Mouse (Mus musculus) lung, postnatal 10 days (tissue): Measurements from ENCODE around the gene Abcb10.
A peak's percentile ranks its signal among the peaks of the same experiment; 100 is the strongest.
"Not testable (repeated sequence)": the region's sequence is repeated elsewhere in the genome, so short reads cannot be mapped to it uniquely, and the experiment has no call there.

Experiments
- DNase-seq: peaks from one replicate; pipeline ENCODE4 v3.0.0; 2021

Gene Abcb10

DNA sequence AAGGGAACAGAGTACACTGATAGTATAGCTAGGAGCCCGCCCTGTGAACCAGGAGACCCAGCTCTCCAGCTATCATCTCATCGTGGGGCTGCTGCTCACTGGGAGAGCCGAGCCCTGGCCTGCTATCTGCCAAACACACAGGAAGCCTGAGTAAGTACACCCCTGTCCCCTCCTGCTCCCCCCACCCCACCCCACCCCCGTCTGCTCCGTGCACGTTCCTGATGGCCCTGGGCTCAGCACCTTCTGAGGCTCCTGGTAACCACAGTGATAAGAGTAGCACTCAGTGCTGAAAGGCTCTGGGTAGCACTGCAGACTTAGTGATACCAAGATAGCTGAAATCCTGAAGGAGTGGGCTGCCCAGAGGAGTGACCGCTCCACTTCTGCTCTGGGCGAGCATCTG lies 4.0 kb downstream of the Abcb10 start:
- no peak for DNase-seq

GRCm38 (mm10) chr8:123978166-123978838 lies 4.6 kb downstream of the Abcb10 start:
- DNase-seq, result peak; percentile 81

- no peak for DNase-seq
Measured at GRCm38 (mm10) chr8:123977499-123977898, 5.4 kb downstream of the Abcb10 start.

- DNase-seq, result no peak
Measured at GRCm38 (mm10) chr8:123973495-123973894, 9.4 kb downstream of the Abcb10 start.

DNA sequence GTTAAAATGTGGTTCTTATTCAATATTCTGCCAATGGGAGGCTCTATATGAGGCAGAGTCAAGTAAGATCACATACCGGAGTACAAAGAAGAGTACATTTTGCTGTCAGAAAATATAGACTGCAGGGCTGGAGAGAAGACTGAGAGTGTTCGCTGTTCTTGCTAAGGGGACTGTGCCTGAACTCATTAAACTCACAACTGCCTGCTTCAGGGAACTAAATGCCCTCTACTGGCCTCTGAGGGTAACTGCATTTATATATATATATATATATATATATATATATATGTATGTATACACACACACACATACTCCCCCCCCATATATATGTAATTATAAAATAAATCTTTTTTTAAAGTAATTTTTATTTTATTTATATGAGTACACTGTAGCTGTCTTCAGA lies 16.0 kb downstream of the Abcb10 start:
- DNase-seq, result no peak

GRCm38 (mm10) chr8:123961371-123961770 lies 21.6 kb downstream of the Abcb10 start:
- no peak for DNase-seq

- DNase-seq, result not testable (repeated sequence)
Measured at GRCm38 (mm10) chr8:123960556-123960955, 22.4 kb downstream of the Abcb10 start.

DNA sequence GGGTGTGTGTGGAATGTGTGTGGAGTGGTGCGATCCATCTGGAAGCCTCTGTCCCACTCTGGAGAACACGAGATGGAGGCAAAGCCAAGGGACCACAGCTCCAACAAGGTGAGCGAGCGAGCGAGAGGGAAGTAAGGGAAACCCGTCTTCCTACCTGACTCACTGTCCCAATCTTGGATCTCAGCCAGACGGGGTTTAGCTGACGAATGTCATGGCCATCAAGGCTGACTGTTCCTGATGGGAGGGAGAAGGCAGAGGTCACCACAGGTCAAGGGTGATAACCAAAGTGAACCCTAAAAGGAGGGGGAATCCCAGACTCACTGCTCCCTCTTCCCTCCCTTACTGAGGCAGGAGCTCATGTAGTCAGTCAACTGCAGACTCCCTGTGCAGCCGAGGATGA lies 22.9 kb downstream of the Abcb10 start:
- DNase-seq, result no peak

DNA sequence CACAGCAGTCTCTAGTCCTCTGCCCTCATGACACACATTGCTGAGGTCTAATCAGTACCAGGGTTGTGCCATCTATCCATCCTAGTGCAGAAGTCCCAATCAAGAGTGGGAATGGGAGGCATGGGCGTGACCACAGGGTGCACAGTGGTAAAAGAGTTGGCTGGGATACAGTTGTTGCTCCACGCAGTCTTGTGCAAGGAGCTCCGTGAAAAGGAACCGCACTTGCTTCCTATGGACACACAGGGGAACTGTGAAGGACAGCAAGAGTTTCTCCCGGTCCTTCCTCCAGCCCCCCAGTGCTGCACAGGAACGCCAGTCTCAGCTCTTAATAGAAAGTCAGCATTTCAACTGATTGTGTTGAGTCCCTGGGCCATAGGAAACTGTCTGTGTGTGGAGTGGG lies 23.4 kb downstream of the Abcb10 start:
- DNase-seq, result no peak

- DNase-seq, result peak; percentile 32
Measured at GRCm38 (mm10) chr8:123958130-123958529, 24.8 kb downstream of the Abcb10 start.

DNA sequence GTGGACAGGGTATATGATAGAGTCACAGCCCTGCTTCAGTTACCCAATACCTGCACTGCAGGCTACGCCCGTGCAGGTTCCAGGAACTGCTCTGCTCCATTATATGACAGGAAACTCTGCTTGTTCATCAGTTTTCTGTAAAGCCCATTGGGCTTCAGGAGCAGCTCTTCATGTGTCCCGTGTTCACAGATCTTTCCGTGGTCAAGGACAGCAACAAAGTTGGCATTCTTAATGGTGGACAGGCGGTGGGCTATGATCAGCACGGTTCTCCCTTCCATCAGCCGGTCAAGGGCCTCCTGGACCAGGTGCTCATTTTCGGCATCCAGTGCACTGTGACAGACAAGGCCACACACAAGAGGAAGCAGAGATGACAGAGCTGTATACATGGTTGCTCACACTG lies 28.7 kb downstream of the Abcb10 start:
- no peak for DNase-seq

DNA sequence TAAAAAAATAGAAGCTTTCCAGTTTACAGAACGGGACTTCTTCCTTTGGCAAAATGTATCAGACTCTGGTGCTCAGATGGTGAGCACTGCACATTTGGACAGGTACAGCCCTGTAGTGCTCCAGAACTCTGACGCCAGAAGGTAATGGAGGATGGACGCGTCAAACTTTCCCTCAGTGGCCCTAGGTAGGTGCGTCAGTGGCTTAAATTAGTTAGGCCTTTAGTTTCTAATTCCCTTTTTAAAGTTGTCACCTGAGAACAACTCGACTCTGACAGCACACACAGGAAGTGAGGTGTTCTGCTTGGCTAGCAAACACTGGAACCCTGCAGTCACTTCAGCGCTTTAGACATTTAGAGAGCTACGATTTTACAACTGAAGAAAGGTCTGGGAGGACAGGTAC lies 29.2 kb downstream of the Abcb10 start:
- no peak for DNase-seq

DNA sequence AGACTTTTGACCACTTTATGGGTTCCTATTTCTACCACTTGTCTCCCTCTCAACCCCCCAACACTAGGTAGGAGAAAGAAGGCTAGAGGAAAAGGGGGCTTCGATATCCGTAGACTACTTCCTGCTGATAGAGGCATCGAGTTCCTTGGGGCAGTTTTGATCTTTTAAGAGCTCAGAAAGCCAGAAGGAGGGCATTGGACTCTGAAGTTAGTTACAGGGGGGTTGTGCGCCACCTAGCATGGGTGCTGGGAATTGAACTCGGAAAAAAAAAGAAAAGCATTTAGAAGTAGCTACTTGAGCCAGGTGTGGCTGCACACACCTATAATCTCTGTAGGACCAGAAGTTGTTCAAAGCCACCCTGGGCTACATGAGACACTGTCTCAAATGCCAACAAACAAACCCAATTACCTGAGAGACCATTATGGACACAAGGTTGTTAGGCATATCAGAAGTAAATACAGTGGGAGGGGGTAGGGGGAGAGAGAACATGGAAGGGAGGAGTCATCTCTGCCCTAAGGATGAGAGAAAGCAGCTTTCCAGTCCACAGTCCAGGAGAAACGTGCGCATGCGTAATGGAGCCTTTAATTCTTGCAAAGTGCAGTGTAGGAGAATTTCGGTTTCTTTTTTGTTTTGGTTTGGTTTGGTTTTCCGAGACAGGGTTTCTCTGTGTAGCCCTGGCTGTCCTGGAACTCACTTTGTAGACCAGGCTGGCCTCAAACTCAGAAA lies 32.7 kb downstream of the Abcb10 start:
- peak; percentile 75 for DNase-seq

DNA sequence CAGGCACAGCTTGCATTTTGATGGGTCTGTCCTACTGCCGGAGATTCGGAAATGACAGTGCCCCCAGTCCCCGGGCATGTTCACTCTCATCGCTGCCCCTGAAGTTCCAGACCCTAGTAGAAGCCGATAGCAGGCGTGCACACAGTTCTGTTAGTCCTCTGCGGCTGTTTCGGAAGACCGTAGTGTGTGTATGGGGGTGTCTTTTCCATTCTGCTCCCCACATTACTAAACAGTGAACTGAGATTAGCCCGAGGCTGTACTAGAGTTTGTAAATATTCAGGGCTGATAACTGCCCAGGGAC lies 33.3 kb downstream of the Abcb10 start:
- DNase-seq, result no peak

- peak; percentile 100 for DNase-seq
Measured at GRCm38 (mm10) chr8:123948942-123949685, 33.8 kb downstream of the Abcb10 start, which contains the start of gene Nup133. Gene Nup133 (minus strand): TSS chr8:123949265.

- DNase-seq, result no peak
Measured at GRCm38 (mm10) chr8:123929026-123929425, 53.9 kb downstream of the Abcb10 start.

DNA sequence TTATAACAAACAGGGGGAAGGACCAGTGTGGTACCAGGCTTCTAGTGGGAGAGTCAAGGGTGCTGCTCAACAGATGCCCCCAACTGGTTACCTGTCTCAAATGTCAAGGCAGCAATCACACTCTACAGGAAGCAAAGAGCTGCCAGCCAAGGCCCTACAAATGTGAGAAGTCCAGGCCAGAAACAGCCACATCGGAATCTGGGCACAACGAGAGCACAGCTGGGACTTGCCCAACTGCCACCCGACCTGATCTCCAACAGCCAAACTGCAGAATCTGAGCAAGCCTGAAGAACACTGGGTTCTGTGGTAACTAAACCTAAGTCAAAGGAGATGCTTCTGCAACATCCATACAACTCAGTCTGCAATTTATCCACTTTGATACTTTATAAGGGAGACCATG lies 57.3 kb downstream of the Abcb10 start:
- no peak for DNase-seq

GRCm38 (mm10) chr8:123924719-123925118 lies 58.2 kb downstream of the Abcb10 start:
- peak; percentile 92 for DNase-seq

DNA sequence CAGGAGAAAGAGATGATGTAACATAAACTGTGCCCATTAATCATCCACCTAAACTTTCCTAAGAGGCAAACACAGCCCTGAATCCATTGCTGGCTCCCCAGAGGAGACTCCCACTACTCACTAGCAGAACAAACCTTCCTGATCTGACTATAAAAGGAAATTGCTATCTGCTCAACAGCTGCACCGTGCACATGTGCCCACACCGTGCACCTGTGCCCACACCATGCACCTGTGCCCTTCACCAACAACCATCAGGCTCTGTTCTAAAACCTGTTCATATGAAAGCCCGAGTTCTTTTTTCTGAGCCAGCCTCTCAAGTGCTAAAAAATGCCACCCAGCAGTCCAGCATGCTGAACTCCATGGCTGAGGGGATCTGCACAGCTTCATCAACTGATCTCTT lies 68.3 kb downstream of the Abcb10 start:
- no peak for DNase-seq

DNA sequence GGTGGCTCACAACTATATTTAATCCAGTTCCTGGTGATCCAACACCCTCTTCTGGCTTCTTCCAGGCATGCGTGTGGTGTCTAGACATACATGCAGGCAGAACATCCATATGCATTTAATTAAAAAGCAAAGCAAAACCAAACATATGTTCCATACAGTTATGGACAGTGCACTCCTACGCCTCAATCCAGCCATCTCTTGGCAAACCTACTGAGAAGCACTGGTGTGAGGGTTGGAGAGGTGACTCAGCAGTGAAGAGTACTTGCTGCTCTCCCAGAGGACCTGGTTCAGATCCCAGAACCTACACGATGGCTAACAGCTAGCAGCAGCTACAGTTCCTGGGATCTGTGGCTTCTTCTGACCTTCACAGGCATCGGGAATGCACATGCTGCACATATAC lies 70.7 kb downstream of the Abcb10 start:
- DNase-seq, result no peak

- DNase-seq, result no peak
Measured at GRCm38 (mm10) chr8:123907604-123908003, 75.3 kb downstream of the Abcb10 start.

- DNase-seq, result no peak
Measured at GRCm38 (mm10) chr8:123902653-123903052, 80.3 kb downstream of the Abcb10 start.
